16 mouse cellular contexts compared by ENCODE assay signal in genomic region chr13:24466027-24466426, GRCm38 (mm10).
"Had no signal": no experiment of that assay in that cellular context is flagged by ENCODE, and none has a peak within 500 bp of the region (broad histone marks: within the 10 kb centered on the region; RNA-seq: fewer than 3 reads in every experiment).

No protein-coding gene starts in this region.

- H3K36me3 ChIP-seq: neural tube, embryonic 13.5 days; neural tube, embryonic 15.5 days; stomach, embryonic 15.5 days had no signal

- H3K27me3 ChIP-seq: neural tube, embryonic 13.5 days; neural tube, embryonic 15.5 days; stomach, embryonic 15.5 days had no signal

- H3K9me3 ChIP-seq: neural tube, embryonic 13.5 days; neural tube, embryonic 15.5 days; stomach, embryonic 15.5 days had no signal

- H3K27ac ChIP-seq: neural tube, embryonic 13.5 days; neural tube, embryonic 15.5 days; stomach, embryonic 15.5 days; stomach, postnatal 0 days had no signal

- DNase-seq: retina, postnatal 1 day; right cerebral cortex, adult 18-20 months; right cerebral cortex, postnatal 14 days; right cerebral cortex, postnatal 25 days; right cerebral cortex, postnatal 4 days; spleen, adult 18-20 months; thymus, adult 18-20 months; thymus, adult 2 months; thymus, postnatal 14 days; thymus, postnatal 25 days; thymus, postnatal 36 days; thymus, postnatal 4 days had no signal

- H3K9ac ChIP-seq: neural tube, embryonic 13.5 days; neural tube, embryonic 15.5 days; stomach, embryonic 15.5 days had no signal

- H3K4me1 ChIP-seq: neural tube, embryonic 13.5 days; neural tube, embryonic 15.5 days; stomach, embryonic 15.5 days had no signal

- H3K4me2 ChIP-seq: neural tube, embryonic 13.5 days; neural tube, embryonic 15.5 days; stomach, embryonic 15.5 days had no signal

- H3K4me3 ChIP-seq: neural tube, embryonic 13.5 days; neural tube, embryonic 15.5 days; stomach, embryonic 15.5 days had no signal
